Mouse (Mus musculus) erythroid progenitor cell, adult 5-6 weeks (primary cell): ENCODE data around the gene Mapkbp1. TPM values are rescaled to one million over a fixed set of nuclear protein-coding genes. Genes with fewer than 3 reads are reported as not detected.

ENCODE experiments used
- ATAC-seq: replicated peaks from 2 replicates; pipeline ENCODE4 v1.8.0; 2016; ENCODE audit warnings: moderate number of reproducible peaks, mild to moderate bottlenecking, moderate TSS enrichment, inconsistent platforms; ENCODE audit not compliant: poor library complexity, low FRiP score, severe bottlenecking
- total RNA-seq, 2 experiments: library from RNA; stranded (forward) in 1 of 2; stranded (reverse) in 1 of 2; fragments of 150-400 nt in 1 of 2; fragments of 186-747, 209-891 nt in 1 of 2; gene quantifications; 2 replicates each; pipeline versions ENCODE4 v1.2.3 to v1.2.4; 2015 to 2017; ENCODE audit warnings: low replicate concordance in 2 of 2

Mapkbp1 gene
- total RNA-seq (2015; ENCODE audit: low replicate concordance): under 0.01 and 0.42 TPM in 2 replicates
- total RNA-seq (2017; ENCODE audit: low replicate concordance): 1.2 and 4.4 TPM in 2 replicates

- ATAC-seq: peak; percentile 59
Observed at GRCm38 (mm10) chr2:119972537-119972879, at the start of gene Mapkbp1. TSS of gene Mapkbp1 (plus strand) at chr2:119972699.

- ATAC-seq: 0 out of 2 replicates have a peak, but pooled peaks have one; percentile 36
Observed at GRCm38 (mm10) chr2:119970571-119970970, 1.9 kb upstream of the Mapkbp1 start.

- ATAC-seq: no peak
Observed at GRCm38 (mm10) chr2:119971316-119971715, 1.2 kb upstream of the Mapkbp1 start.

- peak; percentile 98 for ATAC-seq
Observed at GRCm38 (mm10) chr2:119971837-119972536, 512 bp upstream of the Mapkbp1 start.

- no peak for ATAC-seq
Observed at GRCm38 (mm10) chr2:119980343-119980986, 8.0 kb downstream of the Mapkbp1 start.

- ATAC-seq: no peak
Observed at GRCm38 (mm10) chr2:119981631-119982030, 9.1 kb downstream of the Mapkbp1 start.

GRCm38 (mm10) chr2:119985871-119986270 lies 13.4 kb downstream of the Mapkbp1 start:
- ATAC-seq: no peak

GRCm38 (mm10) chr2:119986369-119986768 lies 13.9 kb downstream of the Mapkbp1 start:
- ATAC-seq: no peak

- no peak for ATAC-seq
Observed at GRCm38 (mm10) chr2:119987441-119987840, 14.9 kb downstream of the Mapkbp1 start.

GRCm38 (mm10) chr2:119988952-119989351 lies 16.5 kb downstream of the Mapkbp1 start:
- ATAC-seq: no peak

- ATAC-seq: no peak
Observed at GRCm38 (mm10) chr2:119990881-119991280, 18.4 kb downstream of the Mapkbp1 start.

GRCm38 (mm10) chr2:119992349-119992748 lies 19.9 kb downstream of the Mapkbp1 start:
- no peak for ATAC-seq

GRCm38 (mm10) chr2:119993515-119993914 lies 21.0 kb downstream of the Mapkbp1 start:
- ATAC-seq: no peak

- ATAC-seq: no peak
Observed at GRCm38 (mm10) chr2:119994839-119995238, 22.3 kb downstream of the Mapkbp1 start.

- no peak for ATAC-seq
Observed at GRCm38 (mm10) chr2:119995391-119996281, 23.1 kb downstream of the Mapkbp1 start.

- no peak for ATAC-seq
Observed at GRCm38 (mm10) chr2:119997354-119997753, 24.9 kb downstream of the Mapkbp1 start.

- no peak for ATAC-seq
Observed at GRCm38 (mm10) chr2:119999731-120000130, 27.2 kb downstream of the Mapkbp1 start.

- ATAC-seq: no peak
Observed at GRCm38 (mm10) chr2:120000882-120001584, 28.5 kb downstream of the Mapkbp1 start.

- ATAC-seq: no peak
Observed at GRCm38 (mm10) chr2:120001956-120002355, 29.5 kb downstream of the Mapkbp1 start.

- no peak for ATAC-seq
Observed at GRCm38 (mm10) chr2:120003970-120004369, 31.5 kb downstream of the Mapkbp1 start.
